Mouse (Mus musculus): ENCODE data around the gene Myo16.

The Myo16 gene

DNA sequence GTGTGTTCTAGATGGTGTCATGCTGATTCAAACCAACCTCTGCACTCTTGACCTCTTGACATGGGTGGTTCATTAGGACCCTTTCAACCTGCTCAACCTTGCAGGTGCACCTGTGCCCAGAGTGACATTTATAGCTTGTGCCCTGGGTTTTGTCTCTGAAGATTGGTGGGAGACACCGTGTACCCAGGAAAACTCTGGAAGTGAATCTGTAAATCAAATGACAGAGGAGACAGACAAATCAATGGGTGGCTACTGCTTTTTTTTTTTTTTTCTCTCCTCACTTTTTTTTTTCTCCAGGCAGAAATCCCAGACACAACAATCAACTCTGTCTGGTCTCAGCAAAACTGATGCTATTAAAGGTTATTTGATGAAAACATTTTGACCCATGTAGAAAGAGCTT lies 329.2 kb downstream of the Myo16 start:
- DNase-seq = no peak

DNA sequence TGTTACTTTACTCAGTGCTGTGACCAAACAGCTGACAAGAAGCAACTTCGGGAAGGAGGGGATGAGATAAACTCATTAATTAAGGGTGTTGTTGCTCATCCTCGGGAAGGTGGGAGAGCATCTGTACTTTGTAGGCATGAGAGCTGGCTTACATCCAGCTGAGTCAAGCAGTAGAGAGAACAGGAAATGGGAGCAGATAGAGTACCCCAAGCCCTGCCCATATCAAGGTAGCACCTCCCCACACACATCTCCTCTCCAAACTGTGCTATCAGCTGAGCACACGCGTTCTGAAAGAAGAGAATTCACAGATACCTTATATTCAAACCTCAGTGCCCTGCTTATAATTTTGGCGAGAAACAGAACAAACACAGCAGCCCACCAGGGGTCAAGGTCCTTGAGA lies 330.1 kb downstream of the Myo16 start:
- DNase-seq = no peak

DNA sequence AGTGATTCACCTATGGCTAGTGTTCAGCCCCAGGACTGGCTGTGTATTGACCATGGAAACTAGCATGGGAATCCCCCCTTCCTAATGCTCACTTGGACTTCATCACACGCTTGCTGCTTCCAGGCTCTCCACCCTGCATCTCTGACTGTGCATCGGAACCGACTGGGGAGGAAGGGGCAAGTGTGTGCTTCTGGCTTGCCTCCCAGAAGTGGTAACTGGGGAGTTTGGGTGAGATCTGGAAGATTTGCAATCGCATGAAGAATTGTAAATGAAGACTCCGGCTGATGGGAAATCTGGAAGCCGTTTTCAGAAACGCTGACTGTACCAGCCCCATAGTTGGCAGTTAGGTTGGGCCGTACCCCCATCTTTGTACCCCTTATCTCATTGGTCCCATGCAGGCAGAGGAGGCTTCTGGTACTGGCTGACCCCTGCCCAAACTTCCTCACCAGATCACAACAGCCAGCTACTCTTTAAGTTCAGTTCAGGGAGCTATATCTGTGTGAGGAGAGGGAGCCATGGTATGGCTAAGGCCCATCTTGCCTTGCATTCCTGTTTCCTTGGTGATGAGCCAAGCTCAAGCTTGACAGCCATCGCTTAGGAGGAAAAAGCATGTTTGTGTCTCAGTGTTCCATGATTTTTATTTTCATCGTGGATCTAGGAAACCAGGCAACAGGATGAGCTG lies 336.2 kb downstream of the Myo16 start:
- DNase-seq = no peak

DNA sequence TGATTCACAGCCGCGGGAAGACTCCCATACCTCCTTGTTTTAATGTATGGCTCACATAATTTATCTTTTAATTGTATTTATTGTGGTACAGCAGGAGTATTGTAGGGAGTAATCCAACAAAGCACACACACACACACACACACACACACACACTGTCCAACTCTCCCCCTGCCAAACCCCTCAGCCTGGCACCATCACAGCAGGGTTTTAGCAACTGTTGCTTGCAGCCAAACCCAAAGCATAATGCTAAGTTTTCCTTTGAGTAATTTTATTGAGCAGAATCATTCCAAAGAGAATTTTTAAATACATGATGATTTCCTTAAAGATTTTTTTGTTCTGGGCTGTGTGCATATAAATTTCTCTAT lies 336.7 kb downstream of the Myo16 start:
- DNase-seq = no peak

DNA sequence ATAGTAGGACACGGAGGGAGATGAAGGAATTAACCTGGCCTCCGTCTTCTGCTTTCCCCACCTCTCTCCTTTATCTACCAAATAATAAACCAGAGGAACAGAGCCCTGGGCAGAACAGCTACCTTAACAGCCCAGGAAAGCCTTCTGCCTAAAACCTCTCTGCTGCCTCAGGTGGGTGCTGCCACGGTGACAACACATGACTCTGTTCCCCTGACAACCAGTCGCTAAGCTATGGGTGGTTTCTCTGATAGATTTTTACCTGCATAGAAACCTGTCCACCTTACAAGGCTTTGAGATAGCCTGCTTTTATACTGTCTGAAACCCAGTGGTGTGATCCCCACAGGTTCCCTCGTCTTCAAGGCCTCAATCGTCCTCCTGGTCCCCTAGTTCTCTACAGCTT lies 337.2 kb downstream of the Myo16 start:
- DNase-seq = no peak

DNA sequence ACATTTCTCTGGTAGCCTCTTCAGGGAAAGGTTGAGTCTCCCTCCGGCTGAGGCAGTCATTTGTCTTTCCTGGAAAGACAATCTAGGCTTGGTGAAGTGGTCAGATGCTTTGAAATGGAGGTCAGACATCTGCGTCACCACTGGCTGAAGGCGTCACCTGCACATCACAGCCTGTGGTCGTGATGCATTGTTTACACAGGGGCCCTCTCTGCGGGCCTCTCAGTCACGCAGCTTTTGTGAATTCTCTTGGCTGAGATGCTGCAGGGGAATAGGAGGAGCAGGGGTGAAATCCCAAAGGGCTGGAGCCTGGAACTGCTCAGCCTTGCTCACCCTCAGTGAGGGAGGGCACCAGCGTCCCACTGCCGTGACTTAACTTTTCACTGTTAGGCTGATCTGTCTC lies 346.1 kb downstream of the Myo16 start:
- no peak for DNase-seq

DNA sequence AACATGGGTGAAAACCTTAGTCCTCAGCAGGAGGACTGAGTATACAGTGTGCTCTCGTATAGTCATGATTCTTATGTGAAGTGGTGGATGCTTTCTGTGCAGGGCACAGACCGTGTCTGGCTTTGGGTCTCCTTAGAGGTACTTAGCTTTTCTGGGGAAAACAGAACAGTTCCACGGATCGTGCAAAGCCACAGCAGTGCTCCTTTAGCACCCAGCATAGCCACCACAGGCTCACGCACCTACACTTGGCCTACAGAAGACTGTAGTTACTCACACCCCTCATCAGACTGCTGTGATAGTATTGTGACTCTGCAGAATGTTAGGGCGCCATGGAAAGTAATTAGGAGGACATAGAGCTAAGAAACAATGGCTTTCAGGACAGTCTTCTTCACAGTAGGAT lies 346.8 kb downstream of the Myo16 start:
- no peak for DNase-seq

DNA sequence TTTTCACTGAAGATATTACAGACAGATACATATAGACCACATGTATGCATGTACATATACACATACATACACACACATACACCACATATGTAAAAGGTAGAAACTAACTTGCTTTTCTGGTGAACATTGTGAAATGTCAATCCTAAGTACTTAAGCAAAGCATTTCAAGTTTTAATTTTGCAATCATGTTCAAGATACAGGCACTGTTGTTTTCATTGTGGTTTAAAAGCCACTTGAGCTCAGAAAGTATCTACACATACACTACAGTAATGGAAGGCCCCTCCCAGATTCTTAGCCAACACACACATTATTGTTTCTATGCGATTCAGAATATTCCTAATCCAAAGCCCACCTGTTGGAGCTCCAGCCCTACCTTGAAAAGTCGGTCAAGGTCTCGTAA lies 348.0 kb downstream of the Myo16 start:
- DNase-seq = no peak

DNA sequence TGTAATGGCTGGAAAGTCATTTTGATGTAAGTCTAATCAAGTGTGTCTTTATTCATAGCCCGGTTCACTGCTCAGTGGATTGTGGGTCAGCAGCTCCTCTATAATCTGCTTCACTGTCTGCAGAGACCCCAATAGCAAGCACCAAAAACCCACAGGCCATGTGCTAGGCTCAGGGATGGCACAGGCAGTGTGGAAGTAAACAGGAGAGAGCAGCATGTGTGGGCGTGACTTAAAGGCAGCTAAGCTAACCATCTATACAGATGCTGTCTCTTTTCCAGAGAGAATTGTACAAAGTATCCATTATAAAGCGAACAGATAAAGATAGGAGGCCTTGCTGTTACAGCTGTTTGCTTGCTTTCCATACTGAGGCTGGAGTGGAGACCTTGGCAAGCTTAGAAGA lies 358.4 kb downstream of the Myo16 start:
- DNase-seq = no peak

DNA sequence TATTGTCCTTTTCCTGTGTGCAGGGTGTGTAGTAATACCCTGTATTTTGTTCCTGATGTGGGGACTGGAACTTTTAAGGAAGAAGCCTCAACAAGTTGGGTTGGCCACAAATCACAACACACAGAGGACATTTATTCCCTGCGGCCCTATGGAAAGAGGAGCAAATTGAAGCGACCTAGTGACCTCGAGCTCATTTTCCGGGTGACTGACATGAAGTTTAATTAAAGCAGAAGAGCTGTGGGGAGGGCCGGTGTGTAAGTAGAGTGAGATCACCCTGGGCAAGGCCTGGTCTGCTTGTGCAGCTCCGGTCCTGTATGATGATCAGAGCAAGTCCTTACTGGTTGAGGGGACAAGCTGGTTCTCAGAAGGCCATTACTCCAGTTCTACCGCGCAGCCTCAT lies 363.7 kb downstream of the Myo16 start:
- DNase-seq = no peak

DNA sequence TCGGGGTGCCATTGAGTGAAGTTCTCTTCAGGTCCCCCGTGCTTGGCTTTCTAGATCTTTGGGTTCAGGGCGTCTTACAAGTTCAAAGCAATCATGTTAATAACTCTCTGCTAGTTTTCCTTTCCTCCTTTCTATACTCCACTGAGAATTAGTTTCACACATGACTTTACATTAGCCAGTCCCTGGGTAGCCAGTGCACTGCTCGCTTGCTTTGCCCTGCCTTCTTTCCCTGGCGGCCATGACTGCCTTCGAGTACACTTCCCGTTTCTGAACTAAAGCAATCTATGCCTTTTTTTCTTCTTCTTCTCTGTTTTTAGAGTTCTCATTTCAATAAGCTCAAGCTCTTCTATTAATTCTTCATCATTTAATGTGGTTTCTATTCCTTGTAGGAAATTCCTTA lies 365.6 kb downstream of the Myo16 start:
- DNase-seq = no peak

DNA sequence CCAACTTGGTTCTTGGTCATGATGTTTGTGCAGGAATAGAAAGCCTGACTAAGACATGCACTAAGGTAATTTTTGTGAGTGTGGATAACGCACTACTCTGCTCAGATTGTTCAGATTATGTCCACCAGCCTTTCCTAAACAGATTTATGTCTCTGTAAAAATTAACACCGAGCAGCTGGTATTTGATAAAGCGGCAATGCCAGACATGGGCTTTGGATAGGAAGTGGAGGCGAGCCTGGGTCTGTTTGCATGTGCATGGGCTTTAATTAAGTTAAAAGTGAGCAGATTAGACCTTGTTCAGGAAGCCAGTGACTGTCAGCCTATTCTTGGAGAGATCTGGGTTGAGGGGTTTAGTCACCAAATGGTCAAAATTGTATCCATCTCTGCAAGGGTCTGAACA lies 367.8 kb downstream of the Myo16 start:
- DNase-seq = no peak

DNA sequence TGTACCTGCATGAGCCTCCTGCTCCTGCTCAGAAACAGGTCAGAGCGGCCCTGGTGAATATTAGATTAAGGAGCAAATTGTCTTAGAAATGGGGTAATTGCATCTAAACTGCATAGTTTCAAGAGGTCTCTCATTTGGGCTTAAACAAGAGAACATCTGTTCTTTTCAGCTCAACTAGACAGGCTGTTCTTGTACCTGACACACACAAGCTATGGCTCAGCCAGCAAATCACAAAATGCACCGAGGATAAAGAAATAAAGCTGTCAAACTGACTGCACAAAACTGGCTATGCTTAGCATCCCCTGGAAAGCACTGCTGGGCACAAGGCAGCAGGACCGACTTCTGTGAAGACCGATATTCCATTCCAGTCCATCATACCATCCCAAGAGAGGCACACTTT lies 372.0 kb downstream of the Myo16 start:
- DNase-seq = no peak

DNA sequence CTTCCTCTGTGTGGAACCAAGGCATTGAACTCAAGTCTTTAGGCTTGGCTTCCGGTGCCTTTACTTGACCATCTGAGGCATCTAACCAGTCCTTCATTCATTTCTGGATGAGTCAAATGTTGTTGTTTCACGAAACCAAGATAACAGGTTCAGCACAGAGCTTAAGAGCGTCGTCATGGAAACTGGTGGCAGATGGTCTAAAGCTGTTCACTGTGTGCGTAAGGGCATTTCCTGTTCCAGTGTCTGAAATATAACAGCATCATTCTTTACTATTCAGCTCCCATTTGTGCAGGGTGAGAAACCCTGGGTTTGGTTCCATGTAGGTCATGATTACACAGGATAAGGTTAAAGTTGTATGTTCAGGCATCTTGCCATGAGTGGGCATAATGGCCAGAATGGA lies 372.9 kb downstream of the Myo16 start:
- no peak for DNase-seq

DNA sequence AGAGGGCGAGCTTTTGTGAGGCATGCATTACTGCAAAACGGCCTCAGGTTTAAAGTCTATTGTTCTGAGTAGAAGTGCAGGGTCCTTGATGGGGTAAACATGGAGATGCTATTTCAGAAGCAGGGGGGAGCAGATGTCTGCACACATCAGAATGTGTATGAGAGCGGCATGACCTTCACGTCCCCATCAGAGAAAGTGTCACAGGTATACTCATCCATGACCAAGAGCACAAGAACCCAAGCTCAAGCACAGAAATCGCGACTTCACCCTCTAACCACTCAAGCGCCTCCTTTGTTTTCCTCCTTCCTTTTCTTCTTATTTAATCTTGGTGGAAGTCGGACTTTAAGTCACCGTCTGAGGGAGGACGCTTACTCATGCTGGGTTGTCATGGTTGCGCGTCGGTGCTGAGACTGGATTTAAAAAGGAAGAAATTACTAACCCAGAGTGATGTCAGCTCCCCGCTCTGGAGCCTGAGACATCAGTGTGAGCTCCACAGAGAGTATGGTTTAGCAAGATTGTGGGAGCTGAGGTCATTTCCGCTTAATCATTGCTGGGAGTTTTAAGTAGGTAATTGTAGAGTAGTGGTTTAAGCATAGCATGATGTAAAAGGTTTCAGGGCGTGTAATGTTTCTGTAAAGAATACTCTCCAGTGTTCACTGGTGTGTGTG lies 381.0 kb downstream of the Myo16 start:
- no peak for DNase-seq

DNA sequence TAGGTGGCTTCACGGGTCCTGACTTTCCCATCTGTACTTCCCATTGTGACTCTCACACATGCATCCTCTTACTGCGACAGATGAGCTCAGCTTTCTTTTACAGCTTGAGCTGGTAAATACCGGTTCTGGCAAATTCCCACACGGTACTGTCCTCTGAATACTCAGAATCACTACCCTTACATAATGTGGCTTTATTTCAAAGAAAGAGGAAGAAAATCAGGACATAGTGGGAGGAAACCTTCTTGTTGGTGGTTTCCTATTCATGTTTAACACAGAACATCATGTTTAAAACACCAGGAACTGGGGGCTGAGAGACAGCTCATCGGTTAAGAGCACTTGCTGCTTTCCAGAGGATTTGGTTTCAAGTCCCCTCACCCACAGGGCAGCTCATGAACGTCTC lies 384.6 kb downstream of the Myo16 start:
- no peak for DNase-seq

DNA sequence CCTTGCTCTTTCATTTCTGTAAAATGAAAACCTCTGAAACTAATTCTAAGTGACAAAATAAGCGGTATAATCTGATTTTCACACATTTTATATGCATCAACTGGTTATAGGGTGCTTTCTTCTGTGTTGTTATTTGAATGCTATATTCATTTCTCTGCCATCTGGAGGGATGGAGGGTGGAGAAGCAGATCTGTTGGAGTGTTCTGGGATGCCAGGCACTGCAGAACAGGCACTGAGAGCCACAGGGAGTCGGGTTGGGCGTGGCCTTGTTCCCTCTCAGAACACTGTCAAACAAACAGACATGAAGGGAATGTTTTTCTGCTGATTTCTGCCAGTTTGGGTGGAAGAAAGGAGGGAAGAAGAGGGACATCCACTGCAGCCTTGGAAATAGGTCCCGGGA lies 386.0 kb downstream of the Myo16 start:
- DNase-seq = no peak

DNA sequence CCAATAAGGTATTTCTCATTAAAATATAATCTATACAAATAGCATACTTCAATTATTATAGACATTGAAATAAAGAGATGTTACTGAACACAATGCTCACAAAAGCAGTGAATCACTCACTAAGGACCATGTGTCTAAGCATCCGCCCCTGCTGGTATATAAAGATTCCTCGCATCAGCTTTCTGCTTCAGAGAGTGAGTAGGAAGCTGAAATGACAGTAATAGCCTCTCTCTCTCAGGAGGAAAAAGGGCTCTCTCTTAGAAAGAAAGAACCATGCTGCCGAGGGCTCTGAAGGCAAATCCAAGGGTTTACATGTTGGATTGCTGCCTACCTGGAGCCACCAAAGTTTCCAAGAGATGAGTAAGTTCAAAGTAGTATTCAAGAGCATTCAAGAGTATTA lies 392.2 kb downstream of the Myo16 start:
- DNase-seq = no peak

DNA sequence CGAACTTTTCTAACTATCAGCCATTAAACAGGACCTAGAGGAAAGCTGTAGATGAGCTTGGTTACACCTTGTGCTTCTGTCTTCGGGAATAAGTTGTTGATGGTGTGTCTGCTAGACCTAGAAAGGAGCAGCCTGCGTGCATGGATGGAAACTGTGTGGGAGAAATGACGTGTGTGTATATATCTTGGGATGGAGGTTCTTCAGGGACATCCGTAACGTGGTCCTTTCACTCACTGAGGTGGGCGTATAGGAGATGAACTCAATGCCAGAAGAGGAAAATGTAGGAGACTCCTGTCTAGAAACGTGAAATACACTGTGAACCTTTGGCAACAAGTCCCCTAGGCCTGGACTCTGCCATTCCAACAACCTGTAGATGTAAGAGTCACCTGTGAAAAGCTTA lies 392.8 kb downstream of the Myo16 start:
- DNase-seq = no peak

DNA sequence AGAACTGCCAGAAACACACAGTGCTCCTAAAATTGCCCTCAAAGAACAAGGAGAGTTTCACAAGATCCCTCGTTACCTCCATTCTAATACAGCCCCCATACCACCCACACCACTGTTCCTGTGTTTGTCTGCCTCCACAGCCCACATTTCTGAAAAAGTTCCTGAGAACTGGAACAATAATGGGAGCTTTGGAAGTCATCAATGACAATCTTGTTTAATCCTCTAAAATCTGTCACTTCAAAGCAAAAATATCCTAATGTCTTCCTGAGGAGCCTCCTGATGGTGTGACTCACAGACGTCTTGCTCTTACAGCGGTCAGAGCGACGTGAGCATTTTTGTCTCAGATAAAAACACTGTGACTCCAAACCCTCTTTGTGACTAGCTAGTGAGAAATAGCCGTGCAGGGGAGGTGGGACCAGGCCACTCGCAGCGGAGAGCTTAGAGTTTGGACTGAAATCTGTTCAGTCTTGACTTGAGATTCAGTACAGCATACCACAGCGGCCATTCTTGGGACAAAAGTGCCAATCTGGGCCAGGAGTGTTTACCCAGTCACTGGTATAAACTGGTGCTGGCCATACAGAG lies 394.4 kb downstream of the Myo16 start:
- no peak for DNase-seq

DNA sequence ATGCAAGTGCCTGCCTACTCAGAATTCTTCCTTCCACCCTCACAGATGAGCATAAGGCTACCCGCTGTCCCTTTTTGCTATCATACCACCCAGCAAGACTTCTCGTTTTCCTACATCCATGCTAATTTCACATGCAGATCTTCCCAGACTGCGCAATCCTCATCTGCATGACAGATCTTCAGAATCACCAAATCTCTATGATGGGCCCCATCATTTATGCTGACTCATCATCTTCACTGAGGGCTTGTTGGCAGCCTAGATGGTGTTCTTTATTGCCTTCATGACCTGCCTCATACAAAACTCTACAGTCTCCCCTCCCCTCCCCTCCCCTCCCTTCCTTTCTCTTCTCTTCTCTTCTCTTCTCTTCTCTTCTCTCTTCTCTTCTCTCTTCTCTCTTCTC lies 395.7 kb downstream of the Myo16 start:
- DNase-seq = no peak

DNA sequence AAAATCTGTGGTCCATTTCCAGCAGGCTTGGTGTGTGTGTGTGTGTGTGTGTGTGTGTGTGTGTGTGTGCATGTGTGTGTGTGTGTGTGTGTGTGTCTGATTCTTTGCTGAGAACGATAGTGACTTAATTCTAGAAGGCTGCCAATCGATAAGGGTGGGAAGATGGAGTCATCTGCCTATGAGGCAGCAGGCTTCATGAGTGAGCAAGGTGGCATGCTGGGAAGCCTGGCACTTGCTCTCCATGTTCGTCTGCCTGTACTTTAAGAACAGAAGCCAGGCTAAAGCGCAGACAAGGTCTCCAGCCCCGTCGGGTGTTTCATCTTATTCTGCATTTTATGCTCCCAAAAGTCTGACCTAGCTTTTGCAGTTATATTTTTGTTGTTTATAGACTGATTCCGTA lies 404.2 kb downstream of the Myo16 start:
- DNase-seq = no peak

DNA sequence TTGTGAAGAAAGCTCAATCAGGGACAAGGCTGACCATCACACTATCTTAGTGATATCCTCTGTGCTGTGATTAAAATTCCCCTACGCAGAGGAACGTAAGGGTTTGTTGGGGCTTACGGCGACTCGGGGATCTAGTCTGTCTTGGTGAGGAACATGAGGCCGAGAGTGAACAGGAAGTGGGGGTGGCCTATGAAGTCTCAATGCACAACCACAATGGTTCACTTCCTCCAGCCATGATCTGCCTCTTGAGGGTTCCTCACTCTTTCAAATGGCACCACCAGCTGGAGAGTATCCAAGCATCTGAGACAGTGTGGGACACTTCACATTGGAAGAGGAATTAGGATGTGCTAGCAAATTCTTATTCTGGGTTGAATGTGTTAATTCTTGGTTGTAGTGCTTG lies 405.8 kb downstream of the Myo16 start:
- DNase-seq = no peak

DNA sequence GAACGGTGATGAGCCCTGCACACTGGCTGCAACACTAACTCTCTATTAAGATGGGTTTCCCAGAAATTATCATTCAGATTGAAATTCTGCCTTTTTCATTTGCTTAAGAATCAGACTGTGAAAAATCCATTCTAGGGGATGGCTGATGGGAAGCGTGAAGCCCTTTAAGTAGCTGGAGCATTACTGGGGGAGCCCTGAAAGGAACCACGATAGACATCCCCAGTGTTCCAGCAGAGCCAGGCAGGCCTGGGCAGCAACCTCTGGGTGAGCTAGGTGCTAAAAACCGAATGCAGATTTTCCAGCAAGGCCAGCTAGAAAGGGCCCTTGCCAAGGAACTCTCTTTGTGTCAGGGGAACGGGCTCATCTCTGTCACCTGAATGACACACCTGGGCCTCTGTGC lies 407.9 kb downstream of the Myo16 start:
- no peak for DNase-seq

DNA sequence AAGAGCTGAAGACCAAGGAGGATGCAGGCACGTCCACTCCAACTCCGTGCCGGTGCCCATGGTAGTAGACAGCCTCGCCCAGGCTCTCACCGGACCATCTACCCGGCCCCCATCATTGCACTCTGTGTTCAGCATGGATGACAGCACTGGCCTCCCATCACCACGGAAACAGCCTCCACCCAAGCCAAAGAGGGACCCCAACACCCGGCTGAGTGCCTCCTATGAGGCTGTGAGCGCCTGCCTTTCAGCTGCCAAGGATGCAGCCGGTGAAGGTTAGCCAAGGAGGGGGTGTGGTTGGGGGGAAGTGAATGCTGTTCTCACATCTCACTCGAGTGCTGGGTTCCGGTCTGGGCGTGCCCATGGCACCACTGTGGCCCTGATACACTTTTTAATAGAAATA lies 408.3 kb downstream of the Myo16 start:
- DNase-seq = no peak
